Mouse (Mus musculus) adrenal gland, postnatal 4 days (tissue): ENCODE results near the gene Olfr1124. TPM values are rescaled to one million over a fixed set of nuclear protein-coding genes. Genes with fewer than 3 reads are reported as not detected.
"Not testable (repeated sequence)": the region's sequence is repeated elsewhere in the genome, so short reads cannot be mapped to it uniquely, and the experiment has no call there.

ENCODE experiments used
- DNase-seq, 2 experiments: peaks; one replicate each; pipeline ENCODE4 v3.0.0; 2021 to 2022; ENCODE audit warnings: low spot score in 2 of 2, mixed read lengths in 2 of 2
- long read RNA-seq, 2 experiments: library from polyadenylated mRNA; stranded (forward); transcript quantifications; one replicate each; pipeline ENCODE4 v2.0.0; 2021
- total RNA-seq, 2 experiments: library from RNA; stranded (reverse); gene quantifications; 2 replicates each; pipeline ENCODE4 v1.2.3; 2021

Olfr1124 gene
- not detected for total RNA-seq
- long read RNA-seq, experiment 1, result 0 reads
- long read RNA-seq, experiment 2, result 0 reads

- no peak for DNase-seq
Observed at GRCm38 (mm10) chr2:87429975-87430374, at the start of gene Olfr1124. Gene Olfr1124, plus strand, starts transcription at chr2:87430275.

GRCm38 (mm10) chr2:87383935-87384334 is 46.1 kb upstream of the Olfr1124 start:
- no peak for DNase-seq

DNA sequence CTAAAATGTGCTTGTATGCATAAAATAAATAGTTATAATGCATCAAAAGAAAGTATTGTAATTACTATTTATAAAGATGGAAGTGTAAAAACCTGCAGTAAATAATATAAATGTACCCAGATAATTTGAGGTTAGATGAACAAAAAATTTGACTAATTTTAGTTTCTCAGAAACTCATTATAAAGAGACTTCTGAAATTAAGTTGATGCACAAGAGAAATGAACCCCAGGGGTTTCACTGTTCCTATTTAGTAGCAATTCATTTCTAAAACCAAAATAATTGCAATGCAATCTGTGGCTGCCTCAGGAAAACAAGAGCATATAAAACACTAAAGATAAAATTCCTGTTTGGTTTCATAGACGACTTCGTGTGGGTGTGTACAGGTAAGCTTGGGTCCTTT is 44.5 kb upstream of the Olfr1124 start, which contains the start of gene Olfr1122:
Gene Olfr1122, plus strand, starts transcription at position 301 of the 400 bp plus-strand sequence.
- no peak for DNase-seq

- DNase-seq, result not testable (repeated sequence)
Observed at GRCm38 (mm10) chr2:87393605-87394004, 36.5 kb upstream of the Olfr1124 start.

- DNase-seq, result not testable (repeated sequence)
Observed at GRCm38 (mm10) chr2:87394686-87395085, 35.4 kb upstream of the Olfr1124 start.

GRCm38 (mm10) chr2:87416335-87416734 is 13.7 kb upstream of the Olfr1124 start, which contains the start of gene Olfr1123:
Gene Olfr1123, plus strand, starts transcription at chr2:87416635.
- DNase-seq, result no peak

DNA sequence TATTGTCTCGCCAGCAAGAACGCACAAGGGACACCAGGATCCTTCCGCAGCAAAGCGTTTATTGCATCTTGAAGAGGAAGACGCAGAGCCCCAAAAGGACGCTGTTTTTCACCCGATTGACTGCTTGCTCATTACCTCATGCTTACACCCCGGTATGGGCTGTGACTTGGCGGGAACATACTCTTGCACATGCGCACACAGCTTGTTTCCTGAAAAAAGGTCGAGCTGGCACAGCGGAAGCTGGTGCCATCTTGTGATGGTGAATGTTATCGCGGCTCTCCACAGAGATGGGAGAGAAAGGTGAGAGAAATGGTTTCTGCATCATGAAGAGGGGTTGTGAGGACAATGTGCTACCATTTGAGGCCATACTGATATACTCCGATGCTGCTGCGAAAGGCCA is 7.7 kb downstream of the Olfr1124 start:
- DNase-seq, result no peak

DNA sequence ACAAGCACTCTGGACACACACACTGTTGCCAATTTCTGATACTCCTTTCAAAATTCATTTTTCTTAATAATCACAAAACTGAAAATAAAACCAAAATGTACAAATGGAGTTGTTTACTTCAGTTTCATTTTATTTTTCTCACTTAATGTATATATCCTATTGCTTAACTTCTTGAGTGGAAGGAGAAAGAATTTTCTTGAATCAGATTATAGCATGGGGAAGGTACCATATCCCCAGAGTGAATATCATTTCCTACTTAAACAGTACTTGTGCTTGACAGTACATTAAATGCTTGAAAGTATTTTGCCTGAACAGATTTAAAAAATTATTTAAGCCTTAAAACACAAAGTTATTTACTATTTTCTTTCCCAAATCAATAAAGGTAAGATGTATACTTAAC is 23.6 kb downstream of the Olfr1124 start, which contains the start of gene Olfr1126:
Gene Olfr1126, plus strand, starts transcription at position 301 of the 400 bp plus-strand sequence.
- no peak for DNase-seq

DNA sequence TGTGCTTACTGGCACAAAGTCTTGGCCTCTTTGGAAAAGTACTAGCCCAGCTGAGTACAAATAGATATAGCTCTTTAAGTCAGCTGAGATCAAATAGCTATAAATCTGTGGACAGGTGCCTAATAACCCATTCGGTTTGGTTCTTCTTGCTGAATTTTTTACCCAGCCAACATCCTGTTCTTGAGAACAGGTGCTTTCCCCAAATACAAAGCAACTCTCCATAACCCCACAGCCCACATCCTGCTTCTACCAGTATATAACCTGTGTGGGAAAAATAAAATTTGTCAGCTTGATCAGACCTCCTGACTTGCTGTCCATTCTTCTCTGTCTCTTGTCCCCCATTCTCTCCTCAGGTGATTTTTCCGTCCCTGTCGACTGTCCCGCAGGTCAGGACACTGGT is 31.7 kb downstream of the Olfr1124 start:
- DNase-seq, result no peak

- no peak for DNase-seq
Observed at GRCm38 (mm10) chr2:87480207-87480606, 50.1 kb downstream of the Olfr1124 start.

GRCm38 (mm10) chr2:87481158-87481557 is 51.1 kb downstream of the Olfr1124 start:
- DNase-seq, result no peak

DNA sequence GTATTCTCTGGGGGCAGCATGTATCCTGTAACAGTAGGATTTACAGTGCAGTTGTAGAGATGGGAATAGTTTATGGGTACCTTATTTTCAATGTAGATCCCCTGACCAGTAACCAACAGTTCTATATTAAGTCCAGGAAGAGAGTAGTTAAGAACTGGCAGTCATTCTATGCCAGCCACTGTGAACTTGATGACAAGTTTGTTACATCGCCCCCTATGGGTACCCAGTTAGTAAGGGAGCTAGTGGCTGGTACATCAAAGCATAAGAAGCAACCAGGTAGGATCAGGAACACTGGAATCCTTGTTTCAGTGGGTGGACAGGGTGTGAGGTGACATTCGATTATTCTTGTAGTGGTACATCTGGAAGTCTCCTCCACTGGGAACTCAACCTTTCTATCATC is 52.2 kb downstream of the Olfr1124 start:
- DNase-seq, result no peak

Other genes with a start within 250 kb of the Olfr1124 start
- not detected for gene Olfr1112, start 242.5 kb upstream of the Olfr1124 start, total RNA-seq
- not detected for gene Olfr1113, start 221.3 kb upstream of the Olfr1124 start, total RNA-seq
- not detected for gene Olfr1115, start 182.3 kb upstream of the Olfr1124 start, total RNA-seq
- gene Olfr1116, start 162.7 kb upstream of the Olfr1124 start, total RNA-seq, result not detected
- gene Olfr1118, start 122.7 kb upstream of the Olfr1124 start, total RNA-seq, result not detected
- gene Olfr1120, start 75.5 kb upstream of the Olfr1124 start, total RNA-seq, result not detected
- not detected for gene Olfr1121, start 60.4 kb upstream of the Olfr1124 start, total RNA-seq
- under 1 TPM in 1 of 2 experiments, not detected in 1; 0.06 TPM for gene Olfr1122, start 44.4 kb upstream of the Olfr1124 start, total RNA-seq
- not detected for gene Olfr1123, start 13.6 kb upstream of the Olfr1124 start, total RNA-seq
- not detected for gene Olfr1126, start 23.7 kb downstream of the Olfr1124 start, total RNA-seq
- not detected for gene Pramel7, start 66.8 kb downstream of the Olfr1124 start, total RNA-seq
- gene Pramel6, start 76.3 kb downstream of the Olfr1124 start, total RNA-seq, result not detected
- not detected for gene Olfr153, start 101.5 kb downstream of the Olfr1124 start, total RNA-seq
- gene Olfr1128, start 115.3 kb downstream of the Olfr1124 start, total RNA-seq, result not detected
- gene Olfr1129, start 143.6 kb downstream of the Olfr1124 start, total RNA-seq, result not detected
- not detected for gene Olfr1130, start 175.9 kb downstream of the Olfr1124 start, total RNA-seq
- gene Olfr1131, start 196.8 kb downstream of the Olfr1124 start, total RNA-seq, result not detected
- gene Olfr1132, start 207.3 kb downstream of the Olfr1124 start, total RNA-seq, result not detected
- not detected for gene Olfr1133, start 217.1 kb downstream of the Olfr1124 start, total RNA-seq
- gene Olfr1134, start 228.2 kb downstream of the Olfr1124 start, total RNA-seq, result not detected
- not detected for gene Olfr1135, start 243.4 kb downstream of the Olfr1124 start, total RNA-seq